Mouse (Mus musculus) 416B (cell line): ENCODE measurements around the gene Frs2.

Experiments used
- DNase-seq: peaks from one replicate; pipeline ENCODE4 v3.0.0; 2011; ENCODE audit warnings: low read depth

Gene Frs2

GRCm38 (mm10) chr10:117103854-117104598, 44.3 kb downstream of the Frs2 start:
- DNase-seq: no peak

- DNase-seq: peak; percentile 72
Observed at GRCm38 (mm10) chr10:117100175-117100574, 48.2 kb downstream of the Frs2 start.

GRCm38 (mm10) chr10:117097116-117097698, 51.1 kb downstream of the Frs2 start:
- peak; percentile 75 for DNase-seq

GRCm38 (mm10) chr10:117096096-117096495, 52.2 kb downstream of the Frs2 start:
- no peak for DNase-seq

DNA sequence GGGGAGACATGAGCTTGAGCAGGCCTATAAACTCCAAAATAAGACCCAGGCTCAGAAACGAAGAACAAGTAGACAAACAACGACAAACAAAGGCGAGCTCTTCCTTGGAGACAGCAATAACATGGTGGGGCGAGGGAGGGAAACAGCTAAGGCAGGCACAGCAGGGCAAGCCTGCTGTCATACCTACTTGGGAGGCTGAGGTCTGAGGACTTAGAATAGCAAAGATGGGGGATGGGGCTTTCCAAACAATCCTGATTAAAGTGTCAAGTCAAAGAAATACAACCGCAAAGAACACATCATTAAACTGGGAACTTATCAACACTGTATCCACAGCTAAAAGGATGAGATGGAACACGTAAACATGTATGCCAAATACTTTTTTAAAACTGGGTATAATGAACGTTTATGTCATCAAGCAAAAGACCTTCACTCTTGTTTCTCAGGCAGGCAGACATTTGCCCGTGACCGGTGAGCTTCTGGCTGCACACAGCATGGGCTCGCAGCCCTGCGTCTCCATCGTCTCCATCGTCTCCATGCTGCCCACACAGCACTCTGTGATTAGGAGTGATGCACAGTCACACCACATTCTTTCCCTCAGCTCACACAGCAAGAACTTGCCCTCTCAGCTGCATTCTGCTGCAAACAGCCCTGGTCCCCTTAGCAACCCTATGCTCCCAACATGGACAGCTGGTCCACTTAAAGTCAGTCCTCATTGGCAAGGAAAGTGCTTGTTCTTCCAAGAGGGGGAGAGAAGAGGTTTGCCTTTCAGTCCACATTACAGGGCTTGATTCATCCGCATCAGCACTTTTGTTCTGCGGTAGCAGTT, 53.6 kb downstream of the Frs2 start:
- DNase-seq: no peak

- no peak for DNase-seq
Observed at GRCm38 (mm10) chr10:117089628-117090027, 58.7 kb downstream of the Frs2 start.

GRCm38 (mm10) chr10:117081914-117082359, 66.4 kb downstream of the Frs2 start:
- peak; percentile 31 for DNase-seq

DNA sequence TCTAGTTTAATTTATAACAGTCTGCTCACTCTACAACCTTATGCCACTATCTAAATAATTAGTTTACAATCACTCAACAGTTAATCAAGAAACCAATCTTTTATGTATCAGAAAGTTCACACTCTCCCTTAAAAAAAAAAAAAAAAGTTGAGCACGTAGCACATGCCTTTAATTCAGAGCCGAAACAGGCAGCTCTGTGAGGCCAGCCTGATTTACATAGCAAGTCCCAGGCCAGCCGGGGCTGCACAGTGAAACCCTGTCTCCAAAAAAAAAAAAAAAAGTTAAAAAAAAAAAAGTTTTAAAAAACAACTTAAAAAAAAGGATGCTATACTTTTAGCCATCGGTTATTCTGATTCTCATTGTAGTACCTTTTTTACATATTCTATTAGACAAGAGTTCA, 67.0 kb downstream of the Frs2 start:
- no peak for DNase-seq

DNA sequence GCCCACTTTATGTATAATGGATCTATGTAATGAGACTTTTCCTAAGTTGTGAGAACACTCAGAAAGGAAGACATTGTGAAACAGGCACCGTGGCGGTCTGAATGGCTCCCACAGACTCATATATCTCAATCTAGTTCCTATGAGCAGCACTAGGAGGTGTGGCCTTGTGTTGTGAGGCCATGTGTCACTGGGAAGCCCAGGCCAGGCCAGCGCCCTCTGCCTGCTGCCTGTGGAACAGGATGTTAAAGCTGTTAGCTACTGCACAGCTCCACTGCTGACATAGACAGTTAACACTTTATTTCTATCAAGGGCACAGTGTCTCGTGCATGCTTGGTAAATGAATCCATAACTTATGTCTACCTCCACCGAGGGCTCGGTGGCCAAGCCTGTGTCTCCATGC, 70.0 kb downstream of the Frs2 start:
- peak; percentile 76 for DNase-seq

DNA sequence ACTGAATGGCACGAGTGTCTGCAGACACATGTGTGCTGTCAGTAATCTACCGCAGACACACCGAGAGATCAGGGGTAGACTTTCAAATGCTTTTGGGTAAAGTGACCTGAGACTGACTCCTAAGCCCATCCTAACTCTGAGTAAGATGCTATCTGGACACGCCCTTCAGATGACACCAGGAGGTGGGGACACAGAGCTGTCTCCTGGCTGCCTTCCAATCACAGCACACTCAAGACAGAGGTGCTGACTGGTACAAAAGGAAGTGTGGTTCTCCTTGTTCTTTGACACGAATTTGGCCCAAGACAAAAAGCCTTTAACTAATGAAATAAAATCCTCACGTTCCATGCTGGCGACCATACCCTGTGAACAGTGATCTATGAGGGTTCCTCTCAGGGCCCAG, 75.2 kb downstream of the Frs2 start:
- DNase-seq: no peak

- peak; percentile 18 for DNase-seq
Observed at GRCm38 (mm10) chr10:117072191-117072888, 76.0 kb downstream of the Frs2 start.

- DNase-seq: no peak
Observed at GRCm38 (mm10) chr10:117069109-117069508, 79.2 kb downstream of the Frs2 start.

DNA sequence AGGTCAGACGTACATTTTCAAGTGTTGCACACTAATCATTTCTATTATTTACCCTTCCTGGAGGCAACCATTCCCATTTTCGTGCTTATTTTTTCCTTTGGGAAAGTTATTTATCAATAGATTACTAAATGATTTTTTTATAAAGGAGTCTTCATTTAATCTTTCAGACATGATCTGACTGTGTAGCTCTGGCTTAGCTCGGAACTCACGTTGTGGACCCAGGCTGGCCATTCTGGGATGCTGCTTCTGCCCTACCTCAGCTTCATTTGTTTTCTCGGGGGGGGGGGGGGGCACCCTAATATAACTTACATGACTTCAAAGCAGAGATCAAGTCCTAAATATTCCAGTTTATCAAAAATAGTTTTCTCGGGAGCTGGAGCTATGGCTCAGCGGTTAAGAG, 84.3 kb downstream of the Frs2 start:
- no peak for DNase-seq

- peak; percentile 97 for DNase-seq
Observed at GRCm38 (mm10) chr10:117063254-117064021, 84.9 kb downstream of the Frs2 start, which contains the start of gene Cct2. TSS of gene Cct2 (minus strand) at chr10:117063814.

DNA sequence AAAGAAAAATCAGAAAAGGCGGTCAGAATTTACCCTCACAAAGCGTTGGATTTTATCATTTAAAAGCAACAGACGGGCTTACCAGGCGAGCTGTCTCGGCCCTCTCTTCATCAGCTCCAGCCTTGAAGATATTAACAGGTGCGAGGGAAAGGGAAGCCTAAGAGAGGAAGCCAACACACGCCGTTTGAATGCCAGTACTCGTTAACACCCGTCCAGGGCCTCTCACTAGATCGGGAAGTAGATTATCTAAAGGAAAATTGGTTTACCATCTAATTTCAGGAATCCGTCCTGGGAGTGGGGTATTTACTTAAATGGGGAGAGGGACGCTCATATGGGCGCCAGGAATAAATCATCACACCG, 85.5 kb downstream of the Frs2 start:
- no peak for DNase-seq

GRCm38 (mm10) chr10:117055668-117056067, 92.7 kb downstream of the Frs2 start:
- DNase-seq: no peak

DNA sequence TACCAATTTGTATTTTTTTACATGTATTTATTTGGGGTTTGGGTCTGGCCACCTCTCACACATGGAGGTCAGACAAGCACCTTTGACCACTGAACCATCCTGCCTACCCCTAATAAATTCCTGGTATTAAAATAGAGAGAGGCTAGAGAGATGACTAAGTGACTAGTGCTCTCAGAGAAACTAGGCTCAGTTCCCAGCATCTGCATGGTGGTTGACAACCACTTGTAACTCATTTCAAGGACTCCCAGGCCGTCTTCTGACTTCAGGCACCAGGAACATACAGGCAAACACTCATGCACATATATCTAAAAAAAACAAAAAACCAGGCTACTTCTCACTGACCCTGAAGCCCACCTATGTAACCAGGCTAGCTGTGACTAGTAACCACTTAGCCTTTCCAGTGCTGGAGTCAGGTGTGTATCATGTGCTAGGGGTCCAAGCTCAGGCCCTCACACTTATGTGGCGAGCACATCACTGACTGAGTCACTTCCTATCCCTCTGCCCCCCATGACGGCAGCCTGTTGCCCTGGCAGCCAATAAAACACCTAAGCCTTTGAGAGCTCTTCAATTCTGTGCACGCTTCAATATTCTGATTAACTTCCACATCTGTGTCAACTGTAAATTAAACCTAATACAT, 98.3 kb downstream of the Frs2 start:
- peak; percentile 33 for DNase-seq

DNA sequence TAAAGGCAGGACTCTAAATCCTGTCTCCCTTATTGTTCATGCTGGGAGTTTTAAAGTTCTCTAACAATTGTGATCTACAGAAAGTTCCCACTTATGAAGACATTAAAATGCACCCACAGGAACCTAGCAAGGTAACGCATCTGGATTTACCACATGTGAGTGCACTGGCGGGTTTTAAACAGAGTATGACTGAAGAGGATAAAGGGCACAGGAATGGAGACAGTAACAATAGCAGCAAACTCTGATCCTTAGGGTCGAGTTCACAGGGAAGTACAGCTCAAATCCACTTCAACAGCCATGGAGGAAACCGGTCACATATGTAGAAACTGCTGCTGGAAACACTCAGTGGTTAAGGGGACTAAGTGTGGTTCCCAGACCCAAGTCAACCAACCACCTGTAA, 99.1 kb downstream of the Frs2 start:
- no peak for DNase-seq

DNA sequence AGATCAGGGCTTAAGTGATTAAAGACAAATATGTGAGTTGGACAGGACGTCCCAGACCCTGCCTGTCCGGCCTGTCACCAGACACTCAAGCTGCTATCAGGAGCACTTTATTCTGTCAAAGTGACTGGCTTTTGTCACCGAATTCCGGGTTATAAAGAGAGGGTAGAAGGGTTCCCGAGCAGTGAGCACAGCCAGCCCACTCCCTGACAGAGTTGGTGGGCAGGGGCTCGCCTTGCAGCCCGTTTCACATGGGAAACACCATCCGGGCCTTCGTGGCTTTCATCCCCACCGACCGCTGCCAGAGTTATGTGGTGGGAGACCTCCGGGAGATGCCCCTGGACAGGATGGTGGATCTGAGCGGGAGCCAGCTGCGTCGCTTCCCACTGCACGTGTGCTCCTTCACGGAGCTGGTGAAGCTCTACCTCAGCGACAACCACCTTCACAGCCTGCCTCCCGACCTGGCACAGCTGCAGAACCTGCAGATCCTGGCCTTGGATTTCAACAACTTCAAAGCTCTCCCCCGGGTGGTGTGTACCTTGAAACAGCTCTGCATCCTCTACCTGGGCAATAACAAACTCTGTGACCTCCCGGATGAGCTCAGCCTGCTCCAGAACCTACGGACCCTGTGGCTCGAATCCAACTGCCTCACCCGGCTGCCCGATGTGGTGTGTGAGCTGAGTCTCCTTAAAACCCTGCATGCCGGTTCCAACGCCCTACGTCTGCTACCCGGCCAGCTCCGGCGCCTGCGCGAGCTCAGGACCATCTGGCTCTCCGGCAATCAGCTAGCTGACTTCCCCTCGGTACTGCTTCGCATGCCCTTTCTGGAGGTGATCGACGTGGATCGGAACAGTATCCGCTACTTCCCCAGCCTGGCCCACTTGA, 102.9 kb downstream of the Frs2 start, which contains the start of gene Lrrc10:
Gene Lrrc10 (plus strand): TSS at position 167 of the 882 bp plus-strand sequence.
- no peak for DNase-seq
